Mouse (Mus musculus) brain, embryonic 14.5 days (tissue): ENCODE results near the gene Gm42791.

Source experiments
- CTCF ChIP-seq: fragments of 200-500 bp; IDR thresholded peaks from 2 replicates; pipeline ENCODE4 v1.5.1; 2012; ENCODE audit warnings: inconsistent platforms, mild to moderate bottlenecking, moderate library complexity, borderline replicate concordance; ENCODE audit not compliant: insufficient read depth, insufficient read length; ENCODE audit errors: extremely low read depth
- POLR2A ChIP-seq: fragments of 200-500 bp; IDR thresholded peaks from 2 replicates; pipeline ENCODE4 v1.6.1; 2012; ENCODE audit warnings: mild to moderate bottlenecking, inconsistent platforms, borderline replicate concordance; ENCODE audit not compliant: poor library complexity, insufficient read depth, insufficient read length, severe bottlenecking; ENCODE audit errors: extremely low read depth

- TF ChIP-seq CTCF, result no peak
- TF ChIP-seq POLR2A, result no peak
Observed at GRCm38 (mm10) chr5:148999802-149000201, 4.9 kb upstream of the Gm42791 start.
